Mouse (Mus musculus) lung, embryonic 14.5 days (tissue): Measurements from ENCODE around the gene Ccl11. TPM values are rescaled to one million over a fixed set of nuclear protein-coding genes. Genes with fewer than 3 reads are reported as not detected.
A peak's percentile ranks its signal among the peaks of the same experiment; 100 is the strongest.

Experiments used
- ATAC-seq: fragments of 200-750 bp; cut with Nextera tagmentation; 2 replicates; pipeline ENCODE4 v1.8.0; 2017; ENCODE audit warnings: mild to moderate bottlenecking, moderate TSS enrichment, moderate library complexity; ENCODE audit not compliant: insufficient read depth
- DNase-seq: peaks from one replicate; pipeline ENCODE4 v3.0.0-alpha.2; 2015
- H3K27ac ChIP-seq: fragments of 300-500 bp; sonication (generic); 2 replicates; pipeline ENCODE4 v1.5.1; 2014; ENCODE audit warnings: low read depth, mild to moderate bottlenecking, moderate library complexity
- H3K27me3 ChIP-seq: fragments of 300-500 bp; sonication (generic); 2 replicates; pipeline ENCODE4 v1.6.1; 2014; ENCODE audit warnings: low read length, control low read depth; ENCODE audit not compliant: insufficient read depth
- H3K36me3 ChIP-seq: fragments of 300-500 bp; sonication (generic); 2 replicates; pipeline ENCODE4 v1.6.1; 2014; ENCODE audit warnings: control low read depth; ENCODE audit not compliant: insufficient read depth
- H3K4me1 ChIP-seq: fragments of 300-500 bp; sonication (generic); 2 replicates; pipeline ENCODE4 v1.6.1; 2014; ENCODE audit warnings: antibody characterized with exemption, control low read depth; ENCODE audit not compliant: insufficient read depth
- H3K4me2 ChIP-seq: fragments of 300-500 bp; sonication (generic); 2 replicates; pipeline ENCODE4 v1.6.1; 2014; ENCODE audit warnings: mild to moderate bottlenecking
- H3K4me3 ChIP-seq: fragments of 300-500 bp; sonication (generic); 2 replicates; pipeline ENCODE4 v1.5.1; 2014; ENCODE audit warnings: low read depth, low read length
- H3K9ac ChIP-seq: fragments of 300-500 bp; sonication (generic); 2 replicates; pipeline ENCODE4 v1.6.1; 2014
- H3K9me3 ChIP-seq: fragments of 300-500 bp; sonication (generic); 2 replicates; pipeline ENCODE4 v1.6.1; 2016; ENCODE audit warnings: low read depth, low read length, control low read depth
- CTCF ChIP-seq: IDR thresholded peaks from 2 replicates; pipeline ENCODE4 v1.5.1; 2016; ENCODE audit warnings: antibody characterized with exemption, low read depth
- WGBS: fragments of 180-500 bp; shearing (Covaris S2); extraction: QIAGEN DNeasy Blood & Tissue Kit; methylation state at CpG from one replicate; pipeline ENCODE4 v1.1.7; 2014; 5-methylcytosine and 5-hydroxymethylcytosine counted together
- polyA plus RNA-seq: library from polyadenylated mRNA; unstranded; fragments of >200 nt; fragmentation: Nextera tagmentation; extraction: Ambion mirVana; gene quantifications from 2 replicates; pipeline ENCODE4 v1.2.1, GENCODE M21; 2014

The Ccl11 gene
- 52.3 and 57.3 TPM in 2 replicates for polyA plus RNA-seq

- DNase-seq (peak; percentile 65), ATAC-seq (no peak; the same call in 1 of the 2 replicates)
- H3K4me3 ChIP-seq: peak within 1 kb of the TSS; percentile 12; the same call in 1 of the 2 replicates
- peak within 1 kb of the TSS; percentile 50 for H3K4me2 ChIP-seq
- no peaks in the 10 kb centered on the region for H3K4me1 ChIP-seq
- TF ChIP-seq CTCF: no peak
- H3K27ac ChIP-seq: no peak within 1 kb of the TSS
- no peaks in the 10 kb centered on the region for H3K27me3 ChIP-seq
- no peaks in the 10 kb centered on the region for H3K36me3 ChIP-seq
- H3K9me3 ChIP-seq: no peaks in the 10 kb centered on the region
- H3K9ac ChIP-seq: no peak within 1 kb of the TSS; the same call in 1 of the 2 replicates
- 58% methylated on average over 6 of the region's 6 CpGs for WGBS
These were observed at the start of gene Ccl11 for GRCm38 (mm10) chr11:82057646-82058045. Ccl11 (plus strand) TSS chr11:82057823.

- H3K9me3 ChIP-seq: no peaks in the 10 kb centered on the region
- H3K9ac ChIP-seq: no peak overlapping the region
- H3K4me1 ChIP-seq: no peaks in the 10 kb centered on the region
- ATAC-seq: no peak
- no peaks in the 10 kb centered on the region for H3K36me3 ChIP-seq
- no peak overlapping the region for H3K4me2 ChIP-seq
- no peak for TF ChIP-seq CTCF
- H3K27me3 ChIP-seq: no peaks in the 10 kb centered on the region
- H3K4me3 ChIP-seq: no peak overlapping the region
- no peak overlapping the region for H3K27ac ChIP-seq
- no peak for DNase-seq
- WGBS: 85% methylated on average over 3 of the region's 3 CpGs
These were observed 47.5 kb upstream of the Ccl11 start for GRCm38 (mm10) chr11:82010115-82010514.

GRCm38 (mm10) chr11:82011411-82012193 lies 46.0 kb upstream of the Ccl11 start:
- H3K9me3 ChIP-seq: no peaks in the 10 kb centered on the region
- WGBS: 49% methylated on average over 8 of the region's 8 CpGs
- no peaks in the 10 kb centered on the region for H3K4me1 ChIP-seq
- H3K27ac ChIP-seq: no peak overlapping the region
- no peak overlapping the region for H3K4me3 ChIP-seq
- DNase-seq (peak; percentile 35), ATAC-seq (no peak)
- no peak overlapping the region for H3K9ac ChIP-seq
- no peaks in the 10 kb centered on the region for H3K36me3 ChIP-seq
- TF ChIP-seq CTCF: no peak
- H3K4me2 ChIP-seq: no peak overlapping the region
- H3K27me3 ChIP-seq: no peaks in the 10 kb centered on the region

- no peak overlapping the region for H3K27ac ChIP-seq
- ATAC-seq: no peak
- no peaks in the 10 kb centered on the region for H3K36me3 ChIP-seq
- no peak for DNase-seq
- WGBS: 11% methylated on average over 1 of the region's 1 CpGs
- H3K9ac ChIP-seq: no peak overlapping the region
- H3K4me3 ChIP-seq: no peak overlapping the region
- no peaks in the 10 kb centered on the region for H3K9me3 ChIP-seq
- no peaks in the 10 kb centered on the region for H3K4me1 ChIP-seq
- no peaks in the 10 kb centered on the region for H3K27me3 ChIP-seq
- no peak for TF ChIP-seq CTCF
- no peak overlapping the region for H3K4me2 ChIP-seq
These were observed 43.9 kb upstream of the Ccl11 start for GRCm38 (mm10) chr11:82013756-82014155.

GRCm38 (mm10) chr11:82015066-82015465 lies 42.6 kb upstream of the Ccl11 start:
- H3K4me2 ChIP-seq: no peak overlapping the region
- DNase-seq (no peak), ATAC-seq (no peak)
- no peaks in the 10 kb centered on the region for H3K4me1 ChIP-seq
- no peak overlapping the region for H3K9ac ChIP-seq
- H3K9me3 ChIP-seq: no peaks in the 10 kb centered on the region
- H3K27me3 ChIP-seq: no peaks in the 10 kb centered on the region
- WGBS: 34% methylated on average over 2 of the region's 2 CpGs
- no peak overlapping the region for H3K4me3 ChIP-seq
- TF ChIP-seq CTCF: no peak
- no peaks in the 10 kb centered on the region for H3K36me3 ChIP-seq
- no peak overlapping the region for H3K27ac ChIP-seq

GRCm38 (mm10) chr11:82016181-82016780 lies 41.3 kb upstream of the Ccl11 start:
- no peaks in the 10 kb centered on the region for H3K36me3 ChIP-seq
- H3K4me2 ChIP-seq: no peak overlapping the region
- DNase-seq (no peak), ATAC-seq (no peak)
- TF ChIP-seq CTCF: no peak
- no peak overlapping the region for H3K4me3 ChIP-seq
- no peaks in the 10 kb centered on the region for H3K9me3 ChIP-seq
- 73% methylated on average over 3 of the region's 3 CpGs for WGBS
- H3K4me1 ChIP-seq: no peaks in the 10 kb centered on the region
- H3K9ac ChIP-seq: no peak overlapping the region
- no peaks in the 10 kb centered on the region for H3K27me3 ChIP-seq
- no peak overlapping the region for H3K27ac ChIP-seq

GRCm38 (mm10) chr11:82019389-82019788 lies 38.2 kb upstream of the Ccl11 start:
- no peaks in the 10 kb centered on the region for H3K9me3 ChIP-seq
- H3K4me3 ChIP-seq: no peak overlapping the region
- H3K9ac ChIP-seq: no peak overlapping the region
- WGBS: 26% methylated on average over 2 of the region's 2 CpGs
- H3K4me2 ChIP-seq: no peak overlapping the region
- no peak for DNase-seq
- no peaks in the 10 kb centered on the region for H3K27me3 ChIP-seq
- H3K27ac ChIP-seq: no peak overlapping the region
- no peak for TF ChIP-seq CTCF
- no peaks in the 10 kb centered on the region for H3K4me1 ChIP-seq
- no peaks in the 10 kb centered on the region for H3K36me3 ChIP-seq
- ATAC-seq: no peak
